Mouse (Mus musculus): Measurements from ENCODE around the gene Cpt1c.

Gene Cpt1c

GRCm38 (mm10) chr7:44999753-45000152 lies 25.1 kb upstream of the Cpt1c start:
- DNase-seq (ENCODE audit: low spot score): no peak

GRCm38 (mm10) chr7:44998501-44998955 lies 23.9 kb upstream of the Cpt1c start, which contains the start of gene Bcl2l12:
Gene Bcl2l12 (minus strand): TSS chr7:44998712.
- DNase-seq (ENCODE audit: low spot score): no peak

GRCm38 (mm10) chr7:44997940-44998428 lies 23.3 kb upstream of the Cpt1c start:
- DNase-seq (ENCODE audit: low spot score): no peak

- peak; percentile 92 for DNase-seq (ENCODE audit: low spot score)
Observed at GRCm38 (mm10) chr7:44997231-44997939, 22.7 kb upstream of the Cpt1c start, which contains the start of gene Irf3. Gene Irf3 (plus strand): TSS chr7:44997648.

- DNase-seq (ENCODE audit: low spot score): no peak
Observed at GRCm38 (mm10) chr7:44996672-44997071, 22.0 kb upstream of the Cpt1c start.

GRCm38 (mm10) chr7:44986879-44987718 lies 12.4 kb upstream of the Cpt1c start:
- DNase-seq (ENCODE audit: low spot score): no peak

GRCm38 (mm10) chr7:44986192-44986878 lies 11.7 kb upstream of the Cpt1c start, which contains the start of gene Prmt1:
Gene Prmt1 (minus strand): TSS chr7:44986568.
- peak; percentile 99 for DNase-seq (ENCODE audit: low spot score)

GRCm38 (mm10) chr7:44985595-44986191 lies 11.0 kb upstream of the Cpt1c start:
- peak; percentile 69 for DNase-seq (ENCODE audit: low spot score)

GRCm38 (mm10) chr7:44984833-44985164 lies 10.1 kb upstream of the Cpt1c start:
- no peak for DNase-seq (ENCODE audit: low spot score)

GRCm38 (mm10) chr7:44983944-44984832 lies 9.5 kb upstream of the Cpt1c start:
- DNase-seq (ENCODE audit: low spot score): no peak

- DNase-seq (ENCODE audit: low spot score): peak; percentile 59
Observed at GRCm38 (mm10) chr7:44983085-44983484, 8.4 kb upstream of the Cpt1c start.

- no peak for DNase-seq (ENCODE audit: low spot score)
Observed at GRCm38 (mm10) chr7:44981539-44981938, 6.9 kb upstream of the Cpt1c start.

- no peak for DNase-seq (ENCODE audit: low spot score)
Observed at GRCm38 (mm10) chr7:44978300-44978699, 3.6 kb upstream of the Cpt1c start.

- DNase-seq (ENCODE audit: low spot score): no peak
Observed at GRCm38 (mm10) chr7:44975117-44975419, 417 bp upstream of the Cpt1c start.

GRCm38 (mm10) chr7:44973415-44974130 lies 1.1 kb downstream of the Cpt1c start:
- DNase-seq (ENCODE audit: low spot score): no peak

- no peak for DNase-seq (ENCODE audit: low spot score)
Observed at GRCm38 (mm10) chr7:44971142-44971541, 3.5 kb downstream of the Cpt1c start.

GRCm38 (mm10) chr7:44970231-44970691 lies 4.4 kb downstream of the Cpt1c start:
- DNase-seq (ENCODE audit: low spot score): peak; percentile 85

- no peak for DNase-seq (ENCODE audit: low spot score)
Observed at GRCm38 (mm10) chr7:44966638-44967037, 8.0 kb downstream of the Cpt1c start.

GRCm38 (mm10) chr7:44965975-44966374 lies 8.7 kb downstream of the Cpt1c start:
- DNase-seq (ENCODE audit: low spot score): no peak

GRCm38 (mm10) chr7:44964990-44965389 lies 9.7 kb downstream of the Cpt1c start:
- DNase-seq (ENCODE audit: low spot score): no peak

Data from ovary, adult 18-20 months (tissue).